Mouse (Mus musculus) B cell, adult (primary cell): ENCODE data around the gene Mapk7. TPM values are rescaled to one million over a fixed set of nuclear protein-coding genes. Genes with fewer than 3 reads are reported as not detected.

Experiments
- total RNA-seq: library from RNA; stranded (reverse); gene quantifications from 4 replicates; pipeline ENCODE4 v1.2.4, GENCODE M21; 2023; ENCODE audit not compliant: inconsistent age

The Mapk7 gene
- total RNA-seq, result 23.1 to 26.2 TPM (median 25.5 TPM) in 4 replicates

DNA sequence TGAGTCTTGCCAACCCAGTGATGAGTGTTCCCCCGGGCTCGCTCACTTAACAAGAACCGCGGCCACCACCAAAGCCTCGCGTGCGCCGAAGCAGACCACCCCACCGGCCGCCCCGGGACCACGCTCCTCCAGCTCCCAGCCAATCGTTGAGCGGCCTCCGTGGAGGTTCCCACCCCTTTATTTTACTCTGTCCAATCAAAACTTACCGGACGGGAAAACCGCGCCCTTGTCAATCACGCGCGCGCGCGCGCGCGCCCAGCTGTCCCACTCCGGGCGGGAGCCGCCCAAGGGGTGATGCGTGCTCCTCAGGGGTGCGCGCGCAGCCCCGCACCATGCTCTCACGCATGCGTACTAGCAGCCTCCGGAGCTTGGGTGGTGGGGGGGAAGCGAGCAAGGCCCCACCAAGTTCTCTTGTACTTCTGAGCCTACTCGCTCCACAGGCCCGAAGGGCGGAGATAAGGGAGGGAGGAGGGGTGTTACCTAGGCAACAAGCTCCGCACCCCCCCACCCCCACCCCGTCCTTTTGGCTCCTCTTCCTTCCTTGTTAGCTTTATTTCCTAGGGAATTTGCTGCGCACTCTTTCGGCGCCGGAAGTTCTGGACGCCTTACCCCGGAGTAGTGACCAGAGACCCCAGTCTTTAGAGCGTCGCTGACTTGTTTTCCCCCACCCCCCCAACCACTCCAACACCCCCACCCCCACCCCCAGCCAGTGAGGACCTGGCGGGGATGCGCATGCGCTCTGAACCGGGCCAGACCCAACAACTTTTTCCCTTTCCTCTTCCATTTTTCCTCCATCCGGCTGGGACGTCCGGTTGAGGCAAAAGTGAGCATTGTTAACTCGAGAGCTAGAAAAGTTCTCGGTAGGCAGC is at the start of gene Mapk7:
Mapk7 (minus strand) TSS at position 278 of the 869 bp plus-strand sequence.

DNA sequence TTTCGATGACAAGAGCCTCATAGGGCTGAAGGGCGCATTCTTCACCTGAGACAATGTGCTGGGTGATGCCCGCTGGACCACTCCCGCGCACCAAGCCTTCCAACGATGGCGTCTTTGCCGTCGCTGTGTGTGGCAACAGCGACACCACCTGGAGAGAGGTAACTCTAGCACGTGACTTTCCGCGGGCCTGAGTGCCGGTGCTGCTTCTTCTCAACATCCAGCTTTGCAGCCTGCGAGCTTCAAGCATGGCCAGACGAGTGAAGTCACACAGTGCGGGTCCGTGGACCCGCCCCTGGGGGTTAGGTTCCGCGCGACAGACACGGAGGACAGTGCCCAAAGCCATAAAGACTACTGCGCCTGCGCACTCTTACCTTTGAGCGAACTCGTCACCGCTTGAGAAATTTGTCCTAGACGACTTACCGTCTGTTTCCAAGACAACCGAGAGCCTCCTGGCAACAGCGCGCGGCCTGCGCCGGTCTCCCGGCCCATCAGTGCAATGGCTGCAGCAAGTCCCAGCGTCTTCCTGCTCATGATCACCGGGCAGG is 10.6 kb upstream of the Mapk7 start, which contains the start of gene B9d1:
B9d1 (plus strand) TSS at position 432 of the 545 bp plus-strand sequence.

DNA sequence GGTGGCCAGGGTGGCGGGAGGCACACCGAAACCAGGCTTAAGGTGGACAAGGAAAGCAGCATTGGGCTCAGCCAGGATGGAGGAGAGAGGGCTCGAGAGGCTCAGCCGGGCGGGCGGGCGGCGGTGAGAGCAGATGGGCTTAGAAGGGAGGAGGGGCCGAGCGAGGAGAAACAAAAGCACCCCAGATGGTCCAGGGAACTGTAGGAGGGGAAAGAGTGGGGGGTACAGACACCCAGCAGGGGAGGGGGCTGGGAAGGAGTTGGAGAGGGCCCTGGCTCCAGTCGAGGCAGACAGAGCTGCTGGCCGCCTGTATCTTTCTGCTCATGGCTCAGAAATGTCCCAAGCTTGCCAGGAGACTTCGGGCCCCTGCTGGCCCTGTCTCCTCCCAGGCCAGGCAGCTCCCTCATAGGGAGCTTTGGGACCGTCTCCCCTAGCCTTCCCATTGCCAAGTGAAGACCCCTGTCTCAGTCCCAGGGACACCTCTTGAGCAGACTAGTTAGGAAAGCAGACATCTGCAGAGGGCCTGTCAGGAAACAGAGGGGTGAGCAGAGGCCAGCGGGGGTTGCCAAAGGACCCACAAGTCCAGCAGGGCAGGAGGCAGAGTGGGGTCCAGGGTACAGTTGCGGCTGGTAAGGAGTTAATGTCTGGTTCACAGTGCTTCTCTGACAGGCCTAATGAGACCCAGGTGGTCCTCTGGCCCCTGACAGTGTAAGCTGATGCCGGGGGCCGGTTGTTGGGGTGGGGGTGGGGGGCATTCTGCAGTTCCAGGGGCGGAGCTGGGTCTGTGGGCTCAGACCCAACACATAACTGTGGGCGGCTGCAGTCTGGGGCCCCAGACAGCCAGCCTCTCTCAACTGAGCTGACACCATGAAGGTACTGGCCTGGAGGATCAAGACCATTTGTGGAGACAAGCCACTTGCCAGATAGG is 9.3 kb downstream of the Mapk7 start, which contains the start of gene Mfap4:
Mfap4 (plus strand) TSS at position 819 of the 928 bp plus-strand sequence.

Other genes starting within 250 kb of the Mapk7 start
- gene Aldh3a2, start 226.9 kb downstream of the Mapk7 start, total RNA-seq, result 44.6 to 50.7 TPM (median 48.5 TPM) in 4 replicates
- not detected in 4 replicates for gene Slc47a2, start 151.5 kb downstream of the Mapk7 start, total RNA-seq
- not detected in 4 replicates for gene Slc47a1, start 116.1 kb downstream of the Mapk7 start, total RNA-seq
- not detected in 4 replicates for gene Rnf112, start 40.3 kb downstream of the Mapk7 start, total RNA-seq
- not detected in 4 replicates for gene Mfap4, start 9.0 kb downstream of the Mapk7 start, total RNA-seq
- gene B9d1, start 10.7 kb upstream of the Mapk7 start, total RNA-seq, result 0.93 to 1.6 TPM in 2 of 4 replicates, not detected in the others
- gene Epn2, start 85.3 kb upstream of the Mapk7 start, total RNA-seq, result 3.2 to 8.6 TPM (median 5.8 TPM) in 4 replicates
- gene Grap, start 158.9 kb upstream of the Mapk7 start, total RNA-seq, result 246 to 292 TPM (median 254 TPM) in 4 replicates
- gene Fam83g, start 189.7 kb upstream of the Mapk7 start, total RNA-seq, result 4.4 to 6.0 TPM (median 4.9 TPM) in 4 replicates
- 0.27 TPM in 1 of 4 replicates, not detected in the others for gene Slc5a10, start 226.4 kb upstream of the Mapk7 start, total RNA-seq